Mouse (Mus musculus) layer of hippocampus, adult 9-10 months (tissue): Measurements from ENCODE around the gene Impg1.

ENCODE experiments used
- DNase-seq: peaks from one replicate; pipeline ENCODE4 v3.0.0; 2022; ENCODE audit warnings: low spot score

The Impg1 gene

DNA sequence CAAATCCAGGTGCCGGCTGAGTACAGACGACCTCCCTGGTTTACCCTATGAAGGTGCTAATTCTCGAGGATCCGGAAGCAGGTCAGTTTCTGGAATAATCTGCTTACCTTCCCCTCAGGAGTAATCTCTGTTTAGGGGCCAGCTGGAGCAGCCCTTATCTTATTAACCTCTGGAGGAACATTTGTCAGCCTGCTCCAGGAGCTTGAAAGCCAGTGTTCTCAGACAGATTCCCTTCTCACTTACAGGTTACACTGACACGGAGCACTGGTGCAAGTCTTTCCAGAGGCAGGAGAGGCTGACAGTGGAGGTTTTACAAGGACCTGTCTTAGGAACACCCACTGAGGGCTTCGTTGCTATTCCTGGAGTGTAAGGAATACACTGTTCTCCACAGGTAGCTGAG, at the start of gene Impg1:
Gene Impg1 (minus strand): TSS at position 101 of the 400 bp plus-strand sequence.
- no peak for DNase-seq

DNA sequence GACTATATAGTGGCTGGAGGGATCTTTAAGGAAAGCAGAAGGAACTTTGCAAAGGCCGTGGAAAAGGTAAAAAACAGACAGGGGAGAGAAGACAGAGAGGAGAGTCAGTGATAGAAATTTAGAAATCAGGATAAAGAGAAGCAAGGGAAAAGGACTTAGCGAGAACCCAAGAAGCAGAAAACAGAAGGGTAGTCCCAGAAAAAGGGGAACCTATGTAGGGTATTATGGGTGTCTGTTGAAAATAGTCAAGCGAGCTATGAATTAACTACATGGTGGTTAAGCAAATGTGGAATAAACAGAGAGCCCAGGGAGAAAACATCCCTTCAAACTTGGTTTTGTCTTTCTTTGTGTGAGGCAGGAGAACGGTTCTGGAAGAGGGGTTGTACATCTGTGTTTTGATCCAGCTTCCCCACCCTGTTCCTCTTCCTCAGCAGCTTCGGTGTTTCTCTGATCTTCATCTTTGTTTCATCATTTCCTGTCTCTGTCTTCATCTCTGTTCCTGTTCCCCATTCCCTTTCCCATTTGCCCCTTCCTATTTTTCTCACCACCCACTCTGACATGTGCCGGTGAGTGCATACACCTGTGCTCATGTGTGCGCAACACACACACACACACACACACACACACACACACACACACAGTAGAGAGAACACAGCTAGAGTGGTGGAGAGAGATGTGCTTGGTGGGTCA, 44.3 kb upstream of the Impg1 start:
- DNase-seq: no peak

DNA sequence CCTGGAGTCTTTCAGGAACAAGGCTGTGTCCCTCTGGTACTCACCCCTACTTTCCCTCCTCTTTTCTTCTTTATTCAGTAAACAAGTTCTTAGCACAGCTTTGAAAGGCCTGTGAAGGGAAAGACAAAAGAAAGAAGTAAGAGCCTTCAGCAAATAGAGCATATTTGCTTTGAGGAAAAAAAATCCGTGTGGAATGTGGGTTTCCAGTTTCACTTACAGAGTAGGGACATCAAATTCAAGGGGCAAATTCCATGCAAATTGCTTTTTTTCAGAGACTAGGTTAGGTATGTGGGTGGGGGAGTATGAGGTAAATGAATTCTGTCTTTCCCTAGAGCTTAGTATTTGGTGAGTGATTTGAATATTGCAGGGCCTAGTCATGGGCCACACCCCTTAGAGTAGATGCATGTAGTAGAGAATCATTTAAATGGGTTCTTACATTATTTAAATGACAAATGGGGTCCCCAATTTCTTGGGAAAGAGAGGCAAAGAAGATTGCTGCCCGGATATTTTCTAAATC, 39.3 kb upstream of the Impg1 start:
- DNase-seq: no peak

DNA sequence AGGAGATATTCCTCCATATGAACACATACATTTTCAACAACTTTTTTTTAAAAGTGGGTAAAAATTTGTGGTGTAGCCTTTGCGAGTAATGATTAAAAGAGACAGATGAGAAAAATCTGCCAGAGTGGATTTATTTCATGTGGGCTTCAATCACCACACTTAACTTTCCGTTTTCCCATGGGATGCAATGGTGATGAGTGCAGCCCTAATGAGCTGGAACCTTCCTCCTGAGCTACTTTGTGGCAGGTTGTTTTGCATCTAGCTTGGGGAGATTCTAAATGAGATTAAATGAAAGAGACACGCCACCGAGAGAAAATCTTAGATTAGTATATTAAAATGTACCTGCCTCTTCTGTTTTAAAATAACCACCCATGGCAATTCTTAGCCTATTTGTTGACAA, 26.3 kb upstream of the Impg1 start:
- no peak for DNase-seq

DNA sequence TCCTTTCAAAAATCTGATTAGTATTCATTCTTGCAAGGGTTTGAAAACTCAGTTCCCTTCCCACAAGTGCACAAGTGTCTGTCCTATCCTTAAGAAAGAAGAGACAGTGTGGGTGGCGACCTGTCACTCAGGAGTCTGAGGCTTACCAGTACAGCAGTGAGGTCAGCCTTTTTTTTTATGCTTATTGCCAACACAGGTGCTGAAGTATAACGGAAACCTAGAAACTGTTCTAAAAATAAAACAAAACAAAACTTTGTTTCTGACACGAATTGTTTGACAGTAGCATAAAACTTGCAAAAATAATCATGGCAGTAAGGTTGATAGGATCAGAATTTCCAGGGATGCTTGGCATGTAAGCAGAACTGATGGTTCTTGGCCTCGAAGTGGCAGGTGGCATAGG, 4.9 kb downstream of the Impg1 start:
- no peak for DNase-seq

DNA sequence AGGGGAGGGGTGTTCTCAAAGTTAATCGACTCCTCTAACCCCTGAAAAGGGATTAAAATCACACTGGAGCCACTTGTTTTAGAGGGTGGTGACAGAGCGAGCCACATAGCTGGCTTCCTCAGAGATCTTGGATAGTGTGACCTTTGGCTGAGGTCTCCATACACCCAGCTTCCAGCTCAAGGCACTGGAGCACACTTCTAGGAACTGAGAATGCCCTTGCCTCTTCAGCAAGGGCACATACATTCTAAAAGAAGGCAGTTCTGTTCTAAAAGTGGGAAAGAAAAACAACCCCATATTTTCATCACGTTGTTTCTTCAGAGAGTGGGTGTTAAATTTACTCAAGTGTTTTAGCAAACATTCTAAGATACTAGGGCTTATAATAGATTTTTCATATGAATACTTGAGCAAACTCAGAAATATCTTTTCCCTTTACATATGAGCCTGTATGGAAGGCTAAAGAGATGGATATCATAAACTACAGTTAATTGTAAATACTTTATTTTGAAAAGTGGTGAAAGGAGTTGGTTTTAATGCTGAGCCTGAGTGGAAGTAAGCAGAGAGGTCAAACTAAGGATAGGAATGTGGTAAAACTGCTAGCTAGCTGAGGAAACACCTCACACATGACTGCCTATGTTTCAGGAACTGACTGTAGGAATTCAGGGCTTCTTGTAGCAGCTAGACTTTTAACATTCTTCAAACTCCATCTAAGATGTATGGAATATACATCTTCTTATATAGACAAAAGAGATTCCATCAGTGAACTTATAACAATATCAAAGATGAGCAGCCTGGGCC, 14.6 kb downstream of the Impg1 start:
- no peak for DNase-seq

DNA sequence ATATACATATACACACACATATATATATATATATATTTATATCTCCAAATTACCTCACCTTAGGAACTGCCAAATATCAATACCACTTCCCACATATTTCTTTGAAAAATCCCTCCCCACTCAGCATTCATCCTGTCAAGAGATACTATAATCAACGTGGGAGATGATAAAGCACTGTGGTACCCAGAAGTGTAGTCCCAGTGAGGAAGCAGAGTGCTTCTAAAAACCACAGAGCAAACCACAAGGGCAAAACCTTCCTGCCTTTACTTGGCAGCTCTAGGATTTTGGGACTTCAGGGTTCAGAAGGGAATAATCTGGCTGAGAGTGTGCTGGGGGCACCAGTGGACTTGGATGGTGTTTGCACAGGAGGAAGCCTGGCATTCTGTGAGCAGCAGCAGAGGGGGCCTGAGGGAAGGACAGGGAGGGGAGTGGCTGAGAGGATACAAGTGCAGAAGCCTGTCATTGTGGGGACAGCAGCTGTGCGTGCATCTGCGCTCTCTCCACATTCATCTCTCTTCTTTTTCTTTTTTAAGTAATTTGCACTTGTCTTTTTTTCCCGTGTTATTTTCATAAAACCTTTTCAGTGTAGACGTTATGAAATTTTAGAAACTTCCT, 24.1 kb downstream of the Impg1 start:
- DNase-seq: no peak

DNA sequence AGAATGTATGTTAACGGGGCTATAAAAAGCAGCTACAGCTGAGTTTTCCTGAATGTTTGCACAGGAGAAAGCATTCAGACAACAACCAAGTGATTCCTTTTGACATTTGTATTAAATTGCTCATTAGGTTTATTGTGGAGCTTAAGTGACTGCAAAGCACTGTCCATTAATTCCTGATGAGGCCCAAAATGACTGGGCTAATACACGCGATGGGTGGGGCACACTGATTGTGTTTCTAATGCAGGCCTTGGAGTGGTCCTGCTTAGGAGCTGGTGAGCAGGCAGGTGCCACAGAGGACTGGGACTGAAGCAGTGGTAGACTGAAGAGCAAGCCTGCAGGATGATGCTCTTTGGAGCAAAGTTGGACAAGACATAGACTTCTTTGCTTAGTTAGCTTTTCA, 73.9 kb downstream of the Impg1 start:
- DNase-seq: no peak

DNA sequence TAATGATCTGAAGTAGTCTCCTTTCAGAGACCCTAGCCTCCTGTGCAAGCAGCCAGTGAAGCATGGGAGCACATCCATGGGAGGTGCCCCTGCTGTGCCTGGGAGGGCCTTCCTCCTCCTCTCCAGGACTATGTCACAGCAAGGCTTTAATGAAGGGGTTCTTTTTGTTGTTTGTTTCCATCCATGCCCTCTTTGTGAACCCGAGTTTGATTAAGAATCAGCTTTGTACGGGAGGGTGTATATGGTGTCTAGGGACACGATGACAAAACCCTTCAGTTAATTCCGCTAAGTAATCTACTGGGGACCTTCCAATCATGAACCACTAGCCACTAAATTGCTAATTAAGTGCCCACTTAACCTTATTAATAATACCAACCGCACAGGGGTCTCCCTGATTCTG, 74.3 kb downstream of the Impg1 start:
- DNase-seq: no peak

DNA sequence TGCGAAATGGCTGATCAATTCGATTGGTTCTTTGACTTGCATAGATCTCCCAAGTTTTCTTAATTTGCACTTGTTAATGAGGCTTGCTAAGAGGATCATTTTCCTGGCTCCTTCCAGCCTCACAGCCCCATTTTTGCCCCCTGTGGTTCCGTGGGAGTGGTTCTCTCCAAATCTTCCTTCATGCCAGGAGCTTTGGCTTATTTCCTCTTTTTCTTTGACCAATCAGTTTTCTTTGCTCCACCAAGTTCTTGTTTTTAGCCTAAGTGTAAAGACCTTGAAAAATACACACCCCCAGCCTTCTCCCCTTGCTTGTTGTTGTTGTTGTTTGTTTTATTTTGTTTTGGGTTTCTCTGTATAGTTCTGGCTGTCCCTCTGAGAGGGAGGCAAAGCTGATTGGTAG, 77.4 kb downstream of the Impg1 start:
- DNase-seq: no peak

DNA sequence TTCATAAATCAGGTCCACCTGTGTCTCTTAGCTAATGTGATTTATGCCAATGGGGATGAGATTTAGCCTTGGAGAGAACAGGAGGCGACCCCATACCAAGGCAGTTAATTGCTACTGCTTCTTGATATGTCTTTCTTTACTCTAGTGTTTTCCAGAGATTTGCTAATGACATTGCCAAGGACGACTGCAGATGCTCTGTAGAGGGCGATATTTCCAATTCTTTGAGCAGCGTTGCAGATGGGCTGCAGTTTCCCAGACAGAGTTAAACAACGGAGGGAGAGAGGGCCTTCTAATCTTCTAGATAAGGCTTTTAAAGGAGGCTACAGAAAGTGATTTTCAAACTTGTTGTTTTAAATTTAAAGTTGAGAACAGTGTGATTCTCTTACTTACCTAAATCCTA, 78.8 kb downstream of the Impg1 start:
- no peak for DNase-seq

DNA sequence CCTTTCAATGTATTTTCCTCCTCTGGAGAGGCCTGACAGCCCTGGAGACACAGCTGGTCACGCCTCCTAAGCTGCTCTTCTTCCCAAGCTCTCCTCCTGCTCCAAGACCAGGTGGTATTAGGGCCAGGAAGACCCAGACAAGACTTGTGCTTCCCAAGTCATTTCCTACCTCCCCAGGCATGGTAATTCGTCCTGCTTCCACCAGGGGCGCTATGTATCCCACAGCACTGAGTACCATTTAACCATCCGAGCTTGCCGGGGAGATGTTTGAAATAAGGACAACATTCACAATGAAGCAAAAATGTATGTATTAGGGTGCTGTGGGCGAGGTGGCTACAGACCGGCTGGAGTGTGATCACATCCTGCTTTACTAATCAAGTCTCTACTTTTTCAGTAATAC, 79.3 kb downstream of the Impg1 start:
- peak; percentile 4 for DNase-seq

DNA sequence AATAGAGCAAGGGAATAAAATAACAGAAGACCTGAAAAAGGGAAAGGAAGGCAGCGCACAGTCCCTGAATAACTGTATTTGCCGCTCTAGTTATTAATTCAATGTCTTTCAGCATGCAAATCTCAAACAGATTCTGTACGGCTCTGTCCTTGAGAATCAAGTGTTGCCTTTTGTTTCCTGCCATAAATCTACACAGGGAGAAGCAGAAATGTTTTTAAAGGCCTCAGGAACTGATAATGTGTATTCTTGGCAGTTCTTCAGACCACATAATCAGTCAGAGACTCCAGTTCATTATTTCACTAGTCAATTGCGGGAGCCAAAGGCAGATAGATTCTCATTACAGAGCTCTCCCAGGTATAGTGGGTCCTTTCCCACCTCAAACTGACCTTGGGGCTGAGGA, 82.6 kb downstream of the Impg1 start:
- no peak for DNase-seq

DNA sequence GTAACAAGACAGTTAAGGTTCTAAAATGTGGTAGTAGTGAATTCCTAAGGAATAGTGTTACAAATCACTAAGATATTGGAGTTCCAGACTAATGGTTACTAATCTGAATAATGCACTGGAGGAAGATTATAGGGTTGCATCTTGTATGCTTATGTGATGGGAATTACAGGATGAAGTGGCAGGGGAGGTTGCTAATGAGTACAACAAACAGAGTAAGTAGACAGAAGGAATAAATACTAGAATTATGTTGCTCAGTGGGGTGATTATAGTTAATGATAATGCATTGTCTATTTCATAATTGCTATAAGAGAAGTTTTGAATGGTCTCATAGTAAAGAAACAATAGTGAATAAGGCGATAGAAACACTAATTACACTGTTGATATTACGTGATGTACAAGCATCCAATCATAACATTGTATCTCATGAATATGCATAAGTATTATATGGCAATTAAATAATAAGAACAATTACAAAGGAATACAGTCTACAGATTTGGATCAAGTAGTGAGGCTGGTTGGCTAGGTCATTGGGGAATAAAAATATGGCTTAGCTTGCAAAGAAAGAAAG, 85.1 kb downstream of the Impg1 start:
- DNase-seq: no peak

DNA sequence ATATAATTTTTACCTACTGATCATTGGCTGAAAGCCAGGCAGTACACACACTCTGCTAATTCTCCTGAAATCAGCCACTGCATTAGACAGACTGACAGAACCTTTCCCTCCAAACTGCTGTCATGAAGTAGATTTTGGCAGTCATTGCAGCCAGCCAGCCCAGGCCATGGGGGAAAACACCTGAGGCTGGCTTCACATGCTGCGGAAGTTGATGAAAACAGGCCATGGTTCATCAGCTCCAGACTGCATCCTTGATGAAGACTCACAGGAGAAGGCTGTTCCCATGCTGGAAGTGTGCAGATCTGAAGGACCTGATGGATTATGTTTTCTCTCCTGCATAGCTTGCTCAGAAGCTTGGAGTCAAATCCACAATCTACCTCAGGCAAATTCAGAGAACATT, 91.2 kb downstream of the Impg1 start:
- no peak for DNase-seq

DNA sequence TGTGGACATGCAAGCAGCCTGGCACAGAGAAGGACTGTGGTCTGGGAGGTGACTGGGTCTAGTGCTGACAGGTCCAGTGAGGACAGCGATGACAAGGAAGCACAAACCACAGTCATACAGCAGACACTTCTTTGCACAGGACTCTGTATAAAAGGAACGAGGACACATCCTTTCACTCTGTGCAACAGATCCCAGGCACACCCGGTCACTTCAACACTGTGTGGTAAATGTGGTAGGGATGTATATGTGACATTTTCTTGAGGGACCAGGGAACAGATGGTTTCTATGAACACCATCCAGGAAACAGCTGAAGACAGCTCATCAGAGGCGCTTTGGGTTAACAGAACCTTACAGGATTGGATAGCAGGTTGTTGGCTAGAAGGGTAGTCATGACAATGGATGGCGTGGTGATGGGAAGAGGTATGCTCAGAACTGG, 92.0 kb downstream of the Impg1 start:
- no peak for DNase-seq

DNA sequence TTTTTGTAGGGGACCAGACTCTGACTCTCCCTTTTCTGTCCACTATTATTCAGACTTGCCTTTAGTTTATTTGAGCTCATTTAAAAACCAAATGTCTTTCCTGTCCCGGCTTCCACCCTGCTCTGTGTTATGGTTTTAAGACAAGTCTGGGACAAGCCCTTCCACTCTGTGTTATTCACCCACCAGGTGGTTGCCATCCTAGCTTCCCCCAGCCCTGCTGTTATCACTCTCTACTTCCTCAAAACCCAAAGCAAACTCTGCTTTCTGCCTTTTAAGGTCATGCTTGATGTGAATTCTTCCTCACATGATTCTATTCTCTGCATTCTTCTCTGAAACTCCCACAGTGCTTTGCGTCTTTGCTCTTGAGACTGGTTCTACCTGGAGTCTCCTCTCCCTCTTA, 96.6 kb downstream of the Impg1 start:
- no peak for DNase-seq

DNA sequence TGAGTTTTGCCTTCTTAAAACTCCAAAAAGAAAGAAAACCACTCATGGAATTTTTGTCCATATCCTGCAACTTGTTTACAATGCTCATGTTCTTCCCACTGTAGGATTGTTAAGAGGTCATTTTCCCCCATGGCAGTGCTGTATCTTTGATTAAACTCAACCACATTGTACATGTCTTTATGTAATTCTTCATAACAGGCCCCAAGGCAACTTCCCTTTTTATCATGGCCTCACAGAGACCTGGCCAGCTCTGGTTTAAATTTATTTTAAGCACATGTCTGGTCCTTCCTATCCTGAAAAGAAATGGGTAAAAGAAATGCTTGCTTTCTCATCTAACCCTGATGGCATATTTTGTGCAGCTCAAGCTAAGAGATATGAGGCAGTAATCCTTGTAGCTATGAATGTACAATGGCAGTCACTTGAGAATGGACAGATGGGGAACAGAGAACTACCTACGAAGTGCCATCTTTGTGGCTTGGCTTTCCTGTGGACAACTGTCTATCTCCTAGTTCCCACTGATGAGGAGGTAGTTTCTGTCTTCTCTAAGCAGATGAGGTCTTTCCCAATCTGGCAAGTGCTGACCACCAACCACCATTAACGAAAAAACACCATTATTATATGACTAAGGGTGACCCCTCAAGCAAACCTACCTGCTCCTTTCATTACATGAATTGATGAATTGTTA, 97.6 kb downstream of the Impg1 start:
- no peak for DNase-seq

DNA sequence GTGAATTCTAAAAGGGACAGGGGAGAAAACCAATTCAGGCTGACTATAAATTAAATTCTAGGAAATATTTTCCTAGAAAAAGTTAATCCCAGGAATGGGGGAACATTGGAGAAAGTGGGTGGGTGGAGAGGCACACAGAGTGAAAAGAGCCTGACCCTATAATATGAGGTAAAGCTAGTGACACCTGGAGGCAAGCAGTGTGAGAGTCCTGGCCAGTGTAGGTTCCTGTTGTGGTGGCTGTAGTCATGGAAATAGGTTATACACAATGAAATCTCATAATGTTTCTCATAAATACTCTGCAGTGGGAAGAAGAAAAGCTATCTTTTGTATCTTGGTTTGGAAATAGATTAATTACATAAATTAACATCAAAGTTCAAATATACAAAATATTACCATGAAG, 105.2 kb downstream of the Impg1 start:
- no peak for DNase-seq

DNA sequence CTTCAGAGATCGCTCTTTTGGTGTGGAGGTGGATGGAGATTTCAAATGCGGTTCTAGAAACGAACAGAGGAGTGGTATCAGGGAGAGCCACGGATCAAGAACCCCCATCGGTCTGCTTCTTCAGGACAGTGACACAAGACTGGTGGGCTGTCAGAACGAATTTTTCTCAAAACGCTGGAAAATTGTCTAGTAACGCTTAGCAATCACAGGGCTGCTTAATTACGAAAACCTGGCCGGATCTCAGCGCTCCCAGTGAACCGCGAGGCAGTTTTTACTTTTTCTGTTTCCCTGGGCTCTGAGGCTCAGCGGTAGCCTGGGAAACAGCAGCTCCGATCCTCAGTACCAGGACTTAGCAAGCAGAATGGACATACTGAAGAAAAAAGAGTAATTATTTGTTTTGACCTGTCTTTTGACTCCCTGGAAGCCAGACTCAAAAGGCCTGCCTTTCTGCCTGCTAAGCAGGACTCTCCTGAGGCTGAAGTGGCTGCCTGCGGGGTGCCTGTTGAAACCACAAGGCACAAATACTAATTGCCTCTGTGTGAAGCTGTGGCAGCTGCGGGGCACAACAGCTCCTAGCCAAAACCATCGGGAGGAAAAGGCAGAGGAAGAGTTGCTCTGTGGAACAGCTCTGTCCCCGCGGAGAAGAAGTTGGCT, 113.5 kb downstream of the Impg1 start:
- DNase-seq: no peak

DNA sequence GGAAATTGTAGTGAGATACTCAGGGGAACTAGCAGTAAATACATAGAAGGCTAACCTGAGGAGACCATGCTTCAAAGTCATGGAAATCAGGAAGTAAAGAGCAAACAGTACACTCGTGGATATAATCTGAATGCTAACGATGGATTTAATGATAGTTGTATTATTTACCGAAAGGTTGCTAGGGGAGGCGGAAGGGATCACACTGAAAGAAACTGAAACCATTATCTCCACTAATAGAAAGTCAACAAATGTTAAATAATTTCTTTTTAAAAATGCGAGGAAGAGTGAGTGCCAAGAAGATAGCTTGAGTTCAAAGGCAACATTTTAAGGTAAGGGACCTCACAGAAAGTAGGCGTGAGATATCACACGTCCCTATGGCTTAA, 114.0 kb downstream of the Impg1 start:
- no peak for DNase-seq
